Mouse (Mus musculus) liver, embryonic 14.5 days (tissue): ENCODE data around the gene Slx1b.

ENCODE experiments used
- CTCF ChIP-seq: IDR thresholded peaks from 2 replicates; pipeline ENCODE4 v1.5.1; 2016; ENCODE audit warnings: antibody characterized with exemption, low read depth, control low read depth
- EP300 ChIP-seq: IDR thresholded peaks from 2 replicates; pipeline ENCODE4 v1.6.1; 2016; ENCODE audit warnings: antibody characterized with exemption, low read depth

DNA sequence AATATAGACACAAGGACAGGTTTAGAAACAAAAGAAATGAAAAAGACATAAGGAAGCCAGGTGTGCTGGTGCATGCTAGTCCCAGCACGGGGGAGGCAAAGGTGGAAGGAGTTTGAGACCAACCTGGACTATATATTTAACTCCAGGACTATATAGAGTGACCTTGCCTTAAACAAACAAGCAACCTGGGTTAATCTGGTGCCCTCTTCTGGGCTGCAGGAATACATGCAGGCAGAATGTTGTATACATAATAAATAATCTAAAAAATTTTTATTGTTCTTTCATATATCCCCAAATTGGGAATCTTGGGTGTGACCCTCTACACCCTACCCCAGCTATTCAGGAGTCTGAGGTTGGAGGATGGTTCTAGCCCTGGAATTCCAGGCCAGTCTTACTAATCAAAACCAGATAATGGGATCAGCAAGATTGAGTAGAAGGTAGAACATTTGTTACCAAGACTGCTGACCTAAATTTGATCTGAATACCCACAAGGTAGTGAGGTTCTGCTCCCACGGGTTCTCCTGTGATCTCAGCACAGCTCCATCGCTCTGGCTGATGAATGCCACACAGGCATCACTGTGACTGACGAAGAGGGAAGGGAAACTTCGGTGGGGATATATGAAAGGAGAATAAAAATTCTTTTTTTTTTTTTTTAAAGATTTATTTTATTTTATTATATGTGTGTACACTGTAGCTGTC is 52.9 kb downstream of the Slx1b start:
- no peak; the same call in 1 of the 2 replicates for TF ChIP-seq CTCF
- no peak for TF ChIP-seq EP300
